14 mouse cellular contexts compared by ENCODE assay signal in the genomic region with DNA sequence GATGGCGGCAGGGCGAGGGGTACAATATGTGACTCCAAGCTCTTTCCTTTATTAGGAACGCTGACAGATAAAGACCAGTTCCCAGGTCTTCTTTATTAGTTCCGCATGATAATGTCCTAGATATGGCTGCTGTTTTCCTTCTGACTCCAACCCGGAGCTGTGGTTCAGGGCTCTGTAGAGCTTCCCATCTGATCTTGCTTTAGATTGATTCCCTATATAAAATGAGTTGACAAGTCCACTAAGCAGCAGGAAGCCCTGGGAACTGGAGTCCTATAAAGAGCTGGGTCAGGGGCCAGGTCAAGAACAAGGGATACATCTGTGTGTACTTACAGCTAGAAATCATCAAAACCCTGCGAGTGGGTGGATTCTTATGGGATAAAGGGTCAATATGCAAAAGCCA.
"Had no signal": no experiment of that assay in that cellular context is flagged by ENCODE, and none has a peak within 500 bp of the region (broad histone marks: within the 10 kb centered on the region; RNA-seq: fewer than 3 reads in every experiment).

No protein-coding gene starts in this region.

- H3K27me3 ChIP-seq: limb, embryonic 13.5 days; liver, embryonic 12.5 days; midbrain, embryonic 15.5 days; neural tube, embryonic 12.5 days had no signal

- H3K4me1 ChIP-seq: limb, embryonic 13.5 days; liver, embryonic 12.5 days; midbrain, embryonic 15.5 days; neural tube, embryonic 12.5 days had no signal

- ATAC-seq: liver, embryonic 12.5 days; midbrain, embryonic 15.5 days had no signal

- H3K4me3 ChIP-seq: limb, embryonic 13.5 days; liver, embryonic 12.5 days; midbrain, embryonic 15.5 days; neural tube, embryonic 12.5 days had no signal

- H3K9me3 ChIP-seq: limb, embryonic 13.5 days; liver, embryonic 12.5 days; midbrain, embryonic 15.5 days; neural tube, embryonic 12.5 days had no signal

- H3K36me3 ChIP-seq: limb, embryonic 13.5 days; liver, embryonic 12.5 days; midbrain, embryonic 15.5 days; neural tube, embryonic 12.5 days had no signal

- H3K9ac ChIP-seq: limb, embryonic 13.5 days; liver, embryonic 12.5 days; lung, embryonic 14.5 days; midbrain, embryonic 15.5 days; neural tube, embryonic 12.5 days had no signal

- DNase-seq: kidney, adult 8-10 months; kidney, postnatal 36 days; layer of hippocampus, adult 9-11 months; layer of hippocampus, postnatal 36 days; lung, embryonic 14.5 days; lung, postnatal 10 days; lung, postnatal 4 days; thymus, adult 2 months; thymus, postnatal 25 days had no signal

- H3K27ac ChIP-seq: limb, embryonic 13.5 days; liver, embryonic 12.5 days; midbrain, embryonic 15.5 days; neural tube, embryonic 12.5 days had no signal

- H3K4me2 ChIP-seq: limb, embryonic 13.5 days; liver, embryonic 12.5 days; lung, embryonic 14.5 days; midbrain, embryonic 11.5 days; midbrain, embryonic 15.5 days; neural tube, embryonic 12.5 days had no signal
